ENCODE assay signal across 14 mouse cellular contexts in genomic region chr3:65773910-65774309, GRCm38 (mm10).
"Had no signal": no experiment of that assay in that cellular context is flagged by ENCODE, and none has a peak within 500 bp of the region (broad histone marks: within the 10 kb centered on the region; RNA-seq: fewer than 3 reads in every experiment).

No protein-coding gene starts in this region.

- ATAC-seq: midbrain, embryonic 16.5 days had no signal

- DNase-seq: lung, adult 18-20 months; lung, embryonic 14.5 days; lung, postnatal 10 days; lung, postnatal 4 days; midbrain, embryonic 14.5 days; retina, postnatal 1 day; right cerebral cortex, adult 18-20 months; right cerebral cortex, postnatal 25 days; right cerebral cortex, postnatal 4 days; spleen, adult 18-20 months; thymus, adult 2 months; thymus, postnatal 25 days; thymus, postnatal 4 days had no signal
